Mouse (Mus musculus): ENCODE measurements around the gene Atp8a1.

DNA sequence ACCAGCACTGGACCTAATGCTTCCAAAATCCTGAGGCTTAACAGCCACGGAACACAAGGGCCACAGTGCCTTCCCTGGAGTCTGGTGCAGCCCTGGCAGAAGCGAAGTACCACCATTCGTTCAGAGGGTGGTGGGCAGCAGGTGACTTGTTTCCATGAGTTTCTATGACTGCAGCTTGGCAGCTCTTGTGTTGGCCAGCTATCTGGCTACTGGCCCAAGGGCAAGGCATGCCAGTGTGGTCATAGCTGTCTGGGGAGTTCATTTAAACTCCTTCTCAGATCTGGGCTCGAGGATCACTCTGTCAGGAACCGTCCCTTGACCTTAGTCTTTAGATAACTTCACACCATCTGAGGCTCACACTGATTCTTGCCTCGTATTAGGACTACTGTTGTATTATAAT is 89.1 kb downstream of the Atp8a1 start:
- TF ChIP-seq GATA1 (IDR thresholded peaks at IDR 0.05; ENCODE audit: low read length) = no peak
- no peak for TF ChIP-seq TAL1 (IDR thresholded peaks at IDR 0.05; ENCODE audit: low read length)

Data from erythroblast, embryonic 14.5 days (primary cell).